26 mouse cellular contexts compared by ENCODE assay signal in genomic region chr12:86475994-86476393, GRCm38 (mm10).
DNase-seq lines count a peak whose midpoint lies in the region; ATAC-seq and TF ChIP-seq lines count a peak whose summit lies in the region.
"Had no signal": no experiment of that assay in that cellular context is flagged by ENCODE, and none has a peak within 500 bp of the region (broad histone marks: within the 10 kb centered on the region; RNA-seq: fewer than 3 reads in every experiment).

No protein-coding gene starts in this region.

- H3K36me3 ChIP-seq in heart, embryonic 10.5 days, result no peaks in the 10 kb centered on the region
- H3K36me3 ChIP-seq in kidney, adult 2 months (ENCODE audit: control insufficient read depth, insufficient read depth, low read length), result no peaks in the 10 kb centered on the region
- no peaks in the 10 kb centered on the region for H3K36me3 ChIP-seq in lung, postnatal 0 days (ENCODE audit: insufficient read depth, low read length)
- H3K36me3 ChIP-seq: G1E; hindbrain, embryonic 15.5 days; kidney, embryonic 15.5 days; limb, embryonic 12.5 days; liver, embryonic 12.5 days; midbrain, embryonic 13.5 days; neural tube, embryonic 12.5 days had no signal

- no peaks in the 10 kb centered on the region for H3K9me3 ChIP-seq in heart, embryonic 10.5 days
- H3K9me3 ChIP-seq in lung, postnatal 0 days (ENCODE audit: low read length), result no peaks in the 10 kb centered on the region
- H3K9me3 ChIP-seq: G1E; hindbrain, embryonic 15.5 days; kidney, embryonic 15.5 days; limb, embryonic 12.5 days; liver, embryonic 12.5 days; megakaryocyte, embryonic 14.5 days; midbrain, embryonic 13.5 days; neural tube, embryonic 12.5 days had no signal

- peaks cover 3% of the 10 kb centered on the region; the same call in 1 of the 2 replicates for H3K27me3 ChIP-seq in heart, embryonic 10.5 days (ENCODE audit: insufficient read depth, poor library complexity, severe bottlenecking)
- no peaks in the 10 kb centered on the region for H3K27me3 ChIP-seq in kidney, adult 2 months (replicated peaks; ENCODE audit: control insufficient read depth, insufficient read depth, low read length)
- H3K27me3 ChIP-seq in lung, postnatal 0 days (replicated peaks; ENCODE audit: insufficient read depth, low read length), result no peaks in the 10 kb centered on the region
- H3K27me3 ChIP-seq: hindbrain, embryonic 15.5 days; liver, embryonic 12.5 days; midbrain, embryonic 13.5 days had no signal

- TF ChIP-seq POLR2A in kidney, adult 2 months (IDR thresholded peaks at IDR 0.05; ENCODE audit: low read depth, low read length), result no peak

- no peak overlapping the region for H3K9ac ChIP-seq in lung, postnatal 0 days (replicated peaks; ENCODE audit: low read depth)
- H3K9ac ChIP-seq: forebrain, postnatal 0 days; hindbrain, embryonic 15.5 days; kidney, embryonic 15.5 days; limb, embryonic 12.5 days; liver, embryonic 12.5 days; midbrain, embryonic 13.5 days; neural tube, embryonic 12.5 days had no signal

- H3K27ac ChIP-seq in heart, embryonic 10.5 days, result peak overlapping the region; percentile 76; the same call in 1 of the 2 replicates
- H3K27ac ChIP-seq in kidney, adult 2 months (ENCODE audit: insufficient read depth, low read depth, low read length), result no peak overlapping the region
- no peak overlapping the region for H3K27ac ChIP-seq in lung, postnatal 0 days (ENCODE audit: low read length)
- H3K27ac ChIP-seq: hindbrain, embryonic 15.5 days; kidney, embryonic 15.5 days; limb, embryonic 12.5 days; liver, embryonic 12.5 days; midbrain, embryonic 13.5 days; neural tube, embryonic 12.5 days had no signal

- WGBS in heart, embryonic 10.5 days, result 58% methylated on average over 7 of the region's 7 CpGs
- WGBS in kidney, adult 2 months, result 55% methylated on average over 7 of the region's 7 CpGs
- WGBS in lung, postnatal 0 days, result 49% methylated on average over 7 of the region's 7 CpGs

- H3K4me3 ChIP-seq in heart, embryonic 10.5 days, result no peak overlapping the region
- H3K4me3 ChIP-seq in kidney, adult 2 months (ENCODE audit: insufficient read depth, low read depth, low read length), result no peak overlapping the region
- no peak overlapping the region for H3K4me3 ChIP-seq in lung, postnatal 0 days (ENCODE audit: low read depth, low read length)
- H3K4me3 ChIP-seq: hindbrain, embryonic 15.5 days; kidney, embryonic 15.5 days; limb, embryonic 12.5 days; liver, embryonic 12.5 days; megakaryocyte, embryonic 14.5 days; midbrain, embryonic 13.5 days; neural tube, embryonic 12.5 days had no signal

- no peak for TF ChIP-seq CTCF in kidney, adult 2 months (conservative IDR thresholded peaks at IDR 0.05; ENCODE audit: insufficient read depth, insufficient read length, low read depth, low read length)
- no peak for TF ChIP-seq CTCF in lung, postnatal 0 days (IDR thresholded peaks at IDR 0.05)

- TF ChIP-seq EP300 in lung, postnatal 0 days (IDR thresholded peaks at IDR 0.05), result peak; percentile 23; the same call in 1 of the 2 replicates

- intact Hi-C loops in heart, postnatal 25 days (cut with DNase I), result no loop called here

- H3K4me2 ChIP-seq in lung, postnatal 0 days (replicated peaks; ENCODE audit: low read depth, low read length), result no peak overlapping the region
- H3K4me2 ChIP-seq: hindbrain, embryonic 15.5 days; kidney, embryonic 15.5 days; limb, embryonic 12.5 days; liver, embryonic 12.5 days; midbrain, embryonic 13.5 days; neural tube, embryonic 12.5 days had no signal

- ATAC-seq in lung, postnatal 0 days, result no peak
- ATAC-seq: forebrain, postnatal 0 days; liver, embryonic 12.5 days; midbrain, embryonic 13.5 days had no signal

- DNase-seq in heart, embryonic 10.5 days (ENCODE audit: low spot score), result no peak
- DNase-seq in heart, postnatal 25 days (ENCODE audit: low spot score), result no peak
- DNase-seq in kidney, adult 2 months, result peak; percentile 14
- DNase-seq in kidney, adult 11 months, result no peak
- peak; percentile 27 for DNase-seq in lung, postnatal 0 days (ENCODE audit: low spot score)
- DNase-seq in lung, adult 18-20 months, result no peak
- DNase-seq in testis, postnatal 10 days (ENCODE audit: low spot score), result peak; percentile 42
- no peak for DNase-seq in ovary, postnatal 14 days (ENCODE audit: low spot score)
- DNase-seq: adrenal gland, adult 2 months; cerebellum, adult 11 months; cerebellum, adult 9-11 months; forebrain, postnatal 0 days; gastrocnemius, postnatal 14 days; heart, adult 18-20 months; retina, postnatal 1 day; right cerebral cortex, postnatal 25 days; spleen, adult 18-20 months; thymus, postnatal 14 days had no signal

- H3K4me1 ChIP-seq in heart, embryonic 10.5 days, result peaks cover 38% of the 10 kb centered on the region
- H3K4me1 ChIP-seq in kidney, adult 2 months (ENCODE audit: control insufficient read depth, insufficient read depth, low read length), result no peaks in the 10 kb centered on the region
- H3K4me1 ChIP-seq in lung, postnatal 0 days (ENCODE audit: insufficient read depth, low read depth, low read length), result no peaks in the 10 kb centered on the region
- H3K4me1 ChIP-seq: hindbrain, embryonic 15.5 days; limb, embryonic 12.5 days; liver, embryonic 12.5 days; megakaryocyte, embryonic 14.5 days; midbrain, embryonic 13.5 days; neural tube, embryonic 12.5 days had no signal

Comparison
In these comparisons a context has a peak if more than half of its experiments do, and no peak if none do; other contexts are left out.
1. DNase-seq: peak in kidney, adult 2 months (single experiment), lung, postnatal 0 days (single experiment) and testis, postnatal 10 days (single experiment); none in heart, embryonic 10.5 days (single experiment), heart, postnatal 25 days (single experiment), kidney, adult 11 months (single experiment), lung, adult 18-20 months (0 of 2) and ovary, postnatal 14 days (single experiment).